Mouse (Mus musculus) liver, embryonic 14.5 days (tissue): ENCODE results near the gene Slc36a4. TPM values are rescaled to one million over a fixed set of nuclear protein-coding genes. Genes with fewer than 3 reads are reported as not detected.

ENCODE experiments used
- ATAC-seq: fragments of 200-750 bp; cut with Nextera tagmentation; 2 replicates; pipeline ENCODE4 v1.8.0; 2017; ENCODE audit warnings: moderate number of reproducible peaks, mild to moderate bottlenecking, moderate library complexity; ENCODE audit not compliant: insufficient read depth
- DNase-seq, 3 experiments: peaks; one replicate each; pipeline ENCODE4 v3.0.0-alpha.2; 2012 to 2013; ENCODE audit warnings: low read depth in 3 of 3, low spot score in 3 of 3
- H3K27ac ChIP-seq: fragments of 300-500 bp; sonication (generic); 2 replicates; pipeline ENCODE4 v1.5.1; 2014; ENCODE audit warnings: moderate library complexity, mild to moderate bottlenecking, control low read depth, inconsistent platforms
- H3K27me3 ChIP-seq: fragments of 300-500 bp; sonication (generic); 2 replicates; pipeline ENCODE4 v1.6.1; 2014; ENCODE audit warnings: mild to moderate bottlenecking, low read length, moderate library complexity; ENCODE audit not compliant: control insufficient read depth, insufficient read depth
- H3K36me3 ChIP-seq: fragments of 300-500 bp; sonication (generic); replicated peaks from 2 replicates; pipeline ENCODE4 v1.6.1; 2014; ENCODE audit warnings: low read depth; ENCODE audit not compliant: control insufficient read depth, insufficient read depth
- H3K4me1 ChIP-seq, 2 experiments: fragments of 200-500 bp in 1 of 2; fragments of 300-500 bp in 1 of 2; sonication (generic) in 1 of 2; replicated peaks; 2 replicates each; pipeline ENCODE4 v1.6.1; 2012 to 2014; ENCODE audit warnings: antibody characterized with exemption in 1 of 2, inconsistent platforms in 1 of 2, low read length in 1 of 2; ENCODE audit not compliant: control insufficient read depth in 2 of 2, insufficient read depth in 2 of 2
- H3K4me2 ChIP-seq: fragments of 300-500 bp; sonication (generic); 2 replicates; pipeline ENCODE4 v1.6.1; 2014; ENCODE audit warnings: low read depth, mild to moderate bottlenecking, control low read depth, moderate library complexity
- H3K4me3 ChIP-seq, 2 experiments: fragments of 200-500 bp in 1 of 2; fragments of 300-500 bp in 1 of 2; sonication (generic) in 1 of 2; 2 replicates each; pipeline ENCODE4 v1.5.1; 2012 to 2014; ENCODE audit warnings: low read depth in 2 of 2, low read length in 2 of 2, mild to moderate bottlenecking in 2 of 2, control low read depth in 1 of 2, inconsistent platforms in 1 of 2, moderate library complexity in 1 of 2; ENCODE audit not compliant: insufficient read depth in 1 of 2
- H3K9ac ChIP-seq: fragments of 300-500 bp; sonication (generic); replicated peaks from 2 replicates; pipeline ENCODE4 v1.6.1; 2014; ENCODE audit warnings: mild to moderate bottlenecking, control low read depth, moderate library complexity
- H3K9me3 ChIP-seq: fragments of 300-500 bp; sonication (generic); 2 replicates; pipeline ENCODE4 v1.6.1; 2016; ENCODE audit warnings: low read length, mixed read lengths; ENCODE audit not compliant: control insufficient read depth
- CTCF ChIP-seq: IDR thresholded peaks from 2 replicates; pipeline ENCODE4 v1.5.1; 2016; ENCODE audit warnings: antibody characterized with exemption, low read depth, control low read depth
- EP300 ChIP-seq: IDR thresholded peaks from 2 replicates; pipeline ENCODE4 v1.6.1; 2016; ENCODE audit warnings: antibody characterized with exemption, low read depth
- WGBS: fragments of 180-500 bp; shearing (Covaris S2); extraction: QIAGEN DNeasy Blood & Tissue Kit; methylation state at CpG from one replicate; pipeline ENCODE4 v1.1.7; 2014; ENCODE audit not compliant: insufficient replicate concordance; 5-methylcytosine and 5-hydroxymethylcytosine counted together
- polyA plus RNA-seq, 2 experiments: library from polyadenylated mRNA; depleted of rRNA in 1 of 2; stranded (reverse) in 1 of 2; unstranded in 1 of 2; fragments of >200 nt; fragmentation: Nextera tagmentation in 1 of 2; extraction: Ambion mirVana in 1 of 2; gene quantifications; 2 replicates each; pipeline versions ENCODE4 v1.2.1 to v1.2.3; 2012 to 2014

The Slc36a4 gene
- polyA plus RNA-seq, 2 experiments = 0.66 to 1.8 TPM

DNA sequence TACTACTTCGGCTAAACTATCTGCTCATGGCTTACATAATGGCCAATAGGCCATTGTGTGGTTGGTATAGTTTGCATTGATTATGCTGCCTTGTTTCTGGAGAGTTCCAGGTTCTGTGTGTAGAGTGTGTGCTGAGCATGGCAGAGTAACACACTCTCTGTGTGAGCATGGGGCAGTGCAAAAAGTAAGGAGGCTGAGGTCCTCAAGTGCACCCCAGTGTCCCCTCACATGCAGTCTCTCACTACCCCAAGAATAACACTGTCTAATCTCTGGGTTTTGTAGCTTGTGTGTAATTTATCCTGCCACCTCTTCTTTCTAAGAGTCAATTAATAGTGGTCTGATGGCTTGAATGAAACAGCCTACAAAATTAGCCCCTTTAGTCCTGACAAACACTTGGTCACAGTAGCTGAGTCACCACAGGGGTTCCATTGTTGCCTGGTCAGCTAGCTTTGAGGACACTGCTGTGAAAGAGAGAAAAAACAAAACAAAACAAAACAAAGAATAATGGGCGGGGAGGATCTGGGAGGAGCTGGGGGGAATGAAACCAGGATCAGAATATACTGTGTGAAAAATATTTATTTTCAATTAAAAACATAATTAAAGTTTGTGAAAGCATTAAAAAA, 36.6 kb downstream of the Slc36a4 start:
- Histone ChIP-seq H3K27me3 (no peaks in the 10 kb centered on the region), H3K4me3 (no peak overlapping the region), H3K9ac (no peak overlapping the region), H3K36me3 (no peaks in the 10 kb centered on the region), H3K9me3 (no peaks in the 10 kb centered on the region), H3K27ac (no peak overlapping the region), H3K4me1 (no peaks in the 10 kb centered on the region), H3K4me2 (no peak overlapping the region)
- TF ChIP-seq CTCF (no peak), EP300 (no peak)
- no peak for DNase-seq
- 38% methylated on average over 2 of the region's 2 CpGs for WGBS
- ATAC-seq = no peak

DNA sequence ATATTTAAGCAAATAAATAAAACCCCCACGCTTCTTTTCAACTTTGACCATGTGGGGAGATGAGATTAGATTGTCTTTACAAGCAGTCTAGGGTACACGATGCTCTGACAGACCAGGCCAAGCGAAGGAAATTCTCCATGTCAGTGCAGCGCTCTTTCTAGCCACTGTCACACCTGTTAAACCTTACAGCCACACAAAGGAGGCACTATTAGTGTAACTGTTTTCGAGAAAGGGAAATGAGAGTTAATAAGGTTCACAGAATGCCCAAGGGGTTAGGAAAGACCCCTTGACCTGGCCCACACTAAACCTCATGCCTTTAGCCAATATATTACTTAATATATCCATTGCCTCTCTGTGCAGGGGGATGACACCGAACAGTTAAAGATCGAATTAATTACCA, 37.1 kb downstream of the Slc36a4 start:
- Histone ChIP-seq H3K27me3 (no peaks in the 10 kb centered on the region), H3K4me3 (no peak overlapping the region), H3K36me3 (no peaks in the 10 kb centered on the region), H3K4me2 (no peak overlapping the region), H3K9me3 (no peaks in the 10 kb centered on the region), H3K9ac (no peak overlapping the region), H3K4me1 (no peaks in the 10 kb centered on the region), H3K27ac (no peak overlapping the region)
- WGBS = 63% methylated on average over 7 of the region's 7 CpGs
- TF ChIP-seq EP300 (no peak), CTCF (no peak)
- no peak for DNase-seq
- no peak for ATAC-seq

DNA sequence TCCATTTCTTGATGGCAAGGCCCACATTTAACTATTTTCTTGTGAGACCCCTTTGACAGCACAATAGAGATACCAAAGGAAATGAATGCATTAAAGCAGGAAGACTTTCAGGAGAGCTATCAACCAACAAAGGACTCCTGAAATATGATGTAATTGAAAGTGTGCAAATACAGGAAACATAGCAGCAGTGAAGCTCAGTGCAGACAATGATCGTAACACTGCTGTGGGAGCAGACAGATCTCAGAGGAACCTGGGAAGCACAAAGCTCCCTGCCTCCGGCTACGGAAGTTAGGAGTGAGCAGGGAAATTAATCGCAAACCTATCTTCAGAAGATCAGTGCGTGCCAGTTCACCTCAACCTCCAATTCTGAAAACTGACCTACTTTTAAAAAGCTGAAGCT, 38.8 kb downstream of the Slc36a4 start:
- DNase-seq (no peak), ATAC-seq (no peak)
- Histone ChIP-seq H3K4me3 (no peak overlapping the region), H3K27me3 (no peaks in the 10 kb centered on the region), H3K9ac (no peak overlapping the region), H3K27ac (no peak overlapping the region), H3K4me2 (no peak overlapping the region), H3K9me3 (no peaks in the 10 kb centered on the region), H3K36me3 (no peaks in the 10 kb centered on the region), H3K4me1 (no peaks in the 10 kb centered on the region)
- TF ChIP-seq EP300 = no peak
- TF ChIP-seq CTCF = no peak
- 63% methylated on average over 5 of the region's 5 CpGs for WGBS

DNA sequence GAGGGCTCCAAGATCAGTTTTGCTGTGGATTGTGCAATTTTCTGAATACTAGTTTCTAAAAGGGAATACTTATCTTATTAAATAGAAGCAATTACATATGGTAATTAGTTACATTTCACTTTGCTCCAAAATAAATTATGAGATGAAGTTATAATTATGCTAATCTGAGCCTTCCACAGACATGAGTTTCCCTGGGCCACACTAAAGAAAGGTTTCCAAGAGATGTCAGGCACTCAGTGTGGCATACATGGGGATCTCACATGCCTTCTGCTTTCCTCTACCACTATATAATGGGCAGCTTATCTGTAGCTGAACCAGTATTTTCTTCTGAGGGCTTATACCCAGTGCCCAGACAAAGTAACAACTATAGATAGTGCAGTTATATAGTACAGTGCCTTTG, 49.8 kb downstream of the Slc36a4 start:
- TF ChIP-seq EP300 (no peak), CTCF (no peak)
- Histone ChIP-seq H3K4me2 (no peak overlapping the region), H3K27ac (no peak overlapping the region), H3K4me3 (no peak overlapping the region), H3K4me1 (no peaks in the 10 kb centered on the region), H3K27me3 (no peaks in the 10 kb centered on the region), H3K9ac (no peak overlapping the region), H3K9me3 (no peaks in the 10 kb centered on the region), H3K36me3 (no peaks in the 10 kb centered on the region)
- no peak for DNase-seq
- no peak for ATAC-seq

GRCm38 (mm10) chr9:15766379-15766778, 56.8 kb downstream of the Slc36a4 start:
- 58% methylated on average over 5 of the region's 5 CpGs for WGBS
- Histone ChIP-seq H3K27ac (no peak overlapping the region), H3K4me1 (no peaks in the 10 kb centered on the region), H3K4me2 (no peak overlapping the region), H3K4me3 (no peak overlapping the region), H3K27me3 (no peaks in the 10 kb centered on the region), H3K36me3 (no peaks in the 10 kb centered on the region), H3K9me3 (no peaks in the 10 kb centered on the region), H3K9ac (no peak overlapping the region)
- TF ChIP-seq CTCF (no peak), EP300 (no peak)
- ATAC-seq (no peak), DNase-seq (no peak)
